Mouse (Mus musculus): ENCODE results near the gene Tmem52.

GRCm38 (mm10) chr4:155463611-155464010 lies 5.3 kb upstream of the Tmem52 start:
- TF ChIP-seq CTCF (IDR thresholded peaks at IDR 0.05) (no peak), EP300 (IDR thresholded peaks at IDR 0.05) (no peak)

Data from lung, postnatal 0 days (tissue).